Mouse (Mus musculus) MEL (cell line): ENCODE data around the gene Krt222.

Experiments used
- EP300 ChIP-seq, 2 experiments: IDR thresholded peaks; 2 replicates each; pipeline ENCODE4 v1.6.1; 2011; ENCODE audit warnings: improper control_type of control experiment in 2 of 2, low read length in 2 of 2, low read depth in 1 of 2, mild to moderate bottlenecking in 1 of 2
- HCFC1 ChIP-seq: IDR thresholded peaks from 2 replicates; pipeline ENCODE4 v1.6.1; 2012; ENCODE audit warnings: low read depth, mild to moderate bottlenecking, inconsistent platforms, low read length, improper control_type of control experiment, moderate library complexity
- ZC3H11A ChIP-seq: IDR thresholded peaks from 2 replicates; pipeline ENCODE4 v1.6.1; 2012; ENCODE audit warnings: low read depth, mild to moderate bottlenecking, inconsistent platforms, low read length, improper control_type of control experiment

DNA sequence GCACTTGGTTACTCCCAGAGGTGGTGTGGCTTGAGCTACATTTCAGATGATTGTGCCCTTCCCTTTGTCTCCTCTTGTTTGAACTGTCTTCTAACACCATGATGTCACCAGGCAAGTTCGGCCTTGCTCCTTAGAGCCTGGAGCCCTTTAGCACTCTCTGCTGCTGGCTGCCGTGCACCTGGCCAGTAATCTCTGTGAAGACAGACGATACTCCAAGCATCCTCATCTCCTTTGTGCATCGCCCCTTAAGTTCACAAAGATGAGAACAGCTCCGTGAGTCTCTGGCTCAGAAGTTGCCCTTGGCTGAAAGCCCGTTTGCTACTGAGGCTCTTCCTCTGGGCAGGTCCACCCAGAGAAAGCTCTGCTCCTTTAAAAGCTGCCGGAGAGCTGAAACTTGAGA, 32.9 kb upstream of the Krt222 start:
- TF ChIP-seq EP300 (IDR thresholded peaks at IDR 0.05; ENCODE audit: low read depth in 1 of 2, low read length in 2 of 2) = no peak
- no peak for TF ChIP-seq HCFC1
- no peak for TF ChIP-seq ZC3H11A
